Mouse (Mus musculus): ENCODE measurements around the gene Nup54.
A peak's percentile ranks its signal among the peaks of the same experiment; 100 is the strongest.

The Nup54 gene

DNA sequence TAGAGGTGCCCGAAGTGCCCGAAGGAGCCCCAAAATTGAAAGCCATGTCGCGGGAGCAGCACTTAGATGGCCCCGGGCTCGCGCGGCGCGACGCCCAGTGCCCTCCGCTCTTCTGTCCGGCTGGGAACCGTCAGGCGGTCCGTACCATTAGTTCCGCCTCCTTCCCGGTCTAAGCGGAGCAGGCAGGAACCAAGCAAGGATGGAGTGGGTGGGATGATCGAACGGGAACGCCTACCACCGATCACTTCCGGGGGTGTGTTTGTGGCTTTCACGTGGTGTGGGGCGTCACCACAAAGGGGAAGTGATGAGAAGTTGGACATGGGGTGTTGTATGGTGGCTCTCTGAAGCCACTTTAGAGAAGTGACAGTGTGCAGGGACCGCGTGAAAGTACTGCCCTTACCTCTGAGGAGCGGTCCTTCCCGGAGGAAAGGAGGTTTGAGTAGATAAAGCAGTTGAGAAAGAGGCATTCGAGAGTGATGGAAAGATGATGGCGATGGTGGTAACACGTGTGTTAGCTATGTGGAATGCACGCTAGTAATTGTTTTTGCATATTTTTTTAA is at the start of gene Nup54:
TSS of gene Nup54 (minus strand) at position 195 of the 560 bp plus-strand sequence.
- peak; percentile 92 for DNase-seq

DNA sequence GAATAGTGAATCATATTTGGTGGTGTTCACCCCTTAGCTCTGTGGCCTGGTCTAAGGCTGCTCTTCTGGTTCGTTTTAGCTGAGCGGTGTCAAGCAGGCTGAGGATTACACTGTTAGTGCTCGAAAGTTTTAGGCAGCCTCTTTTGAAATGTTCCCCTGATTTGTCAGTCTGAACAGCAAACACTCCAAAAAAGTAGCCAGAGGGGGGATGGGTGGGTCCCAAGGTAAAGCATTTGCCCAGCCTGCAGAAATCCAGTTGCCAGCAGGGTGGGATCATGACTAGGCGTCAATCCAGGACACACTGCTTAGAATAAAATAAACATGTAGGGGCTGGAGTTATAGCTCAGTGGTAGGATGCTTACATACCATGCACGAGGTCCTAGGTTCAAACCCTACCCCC is 37.8 kb upstream of the Nup54 start:
- no peak for DNase-seq

- no peak for DNase-seq
Observed at GRCm38 (mm10) chr5:92471531-92471930, 36.5 kb upstream of the Nup54 start.

DNA sequence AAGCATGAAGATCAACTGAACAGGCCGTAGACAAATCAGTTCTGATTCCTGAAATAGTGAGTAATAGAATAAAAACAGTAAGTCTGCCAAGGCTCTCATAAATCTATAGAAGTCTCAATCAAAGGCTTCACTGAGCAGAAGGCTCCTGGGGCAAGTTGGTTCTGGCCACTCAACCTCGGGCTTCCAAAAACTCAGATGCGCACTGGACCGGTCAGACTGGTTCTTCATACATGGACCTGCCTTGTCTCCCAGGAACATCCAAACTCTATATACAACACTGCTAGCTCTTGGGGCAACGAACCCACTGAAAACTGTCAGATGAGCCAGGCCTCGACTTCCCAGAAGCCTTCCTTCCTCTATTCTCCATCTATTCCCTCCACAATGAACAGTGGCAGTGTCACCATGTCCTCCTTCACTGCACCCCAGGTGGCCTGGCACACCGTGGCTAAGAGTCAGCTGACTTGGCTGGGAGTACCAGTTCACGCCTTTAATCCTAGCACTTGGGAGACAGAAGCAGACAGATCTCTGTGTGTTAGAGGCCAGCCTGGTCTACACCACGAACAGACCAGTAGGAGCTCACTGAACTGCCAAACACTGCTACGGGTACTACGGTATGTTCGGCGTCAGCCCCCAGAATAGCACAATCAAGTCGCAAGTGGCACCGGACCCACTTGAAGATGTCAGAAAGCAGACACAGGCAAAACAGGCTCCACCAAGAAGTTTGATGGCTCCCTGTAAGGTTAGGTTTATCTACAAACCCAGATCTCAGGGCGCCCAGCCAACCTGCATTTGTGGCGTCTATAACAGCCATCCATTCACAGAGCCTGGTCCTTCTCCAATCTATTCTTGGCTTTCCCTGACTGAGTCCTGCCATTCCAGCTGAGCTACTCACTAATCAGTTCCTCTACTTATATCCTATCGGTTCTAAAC is 34.4 kb upstream of the Nup54 start:
- no peak for DNase-seq

DNA sequence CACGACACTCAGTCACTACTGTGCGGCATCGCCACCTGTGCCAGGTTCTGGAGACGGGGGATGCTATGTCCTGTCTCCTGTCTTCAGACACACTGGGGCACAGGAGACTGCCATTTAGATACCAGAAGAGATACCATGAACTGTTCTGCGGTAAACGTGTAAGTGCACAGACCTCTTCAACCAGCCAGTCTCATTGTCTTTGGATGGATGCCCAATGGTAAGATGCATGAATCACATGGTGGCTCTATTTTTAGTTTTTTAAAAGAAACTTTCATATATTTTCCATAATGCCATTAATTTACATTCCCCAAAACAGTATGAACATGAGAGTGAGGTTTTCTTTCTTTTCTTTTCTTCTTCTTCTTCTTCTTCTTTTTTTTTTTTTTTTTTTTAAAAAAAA is 33.2 kb upstream of the Nup54 start:
- DNase-seq = no peak

DNA sequence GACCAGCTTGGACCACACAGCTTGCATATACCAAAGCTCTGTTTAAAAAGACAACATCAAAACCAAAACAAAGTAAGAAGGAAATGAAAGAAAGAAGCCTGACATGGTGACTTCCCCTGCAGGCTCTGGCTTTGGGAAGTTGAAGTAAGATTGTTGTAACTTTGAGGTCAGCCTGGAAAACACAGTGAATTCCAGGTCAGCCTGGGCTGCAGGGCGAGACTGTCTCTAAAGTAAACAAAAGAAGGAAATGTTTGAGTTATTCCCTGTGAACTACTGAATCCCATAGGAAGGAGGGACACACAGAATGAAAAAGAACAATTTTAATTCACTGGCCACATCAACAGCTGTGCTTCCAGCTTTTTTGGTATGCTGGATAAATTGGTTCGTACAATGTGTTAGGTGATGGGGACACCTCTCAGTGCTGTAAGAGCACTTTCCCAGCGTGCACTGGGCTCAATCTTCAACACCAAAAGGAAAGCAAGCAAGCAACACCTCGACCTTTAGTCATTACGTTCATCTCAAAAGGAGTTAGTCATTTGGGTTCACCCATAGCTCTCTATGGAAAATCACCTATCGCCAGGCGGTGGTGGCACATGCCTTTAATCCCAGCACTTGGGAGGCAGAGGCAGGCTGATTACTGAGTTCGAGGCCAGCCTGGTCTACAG is 32.2 kb upstream of the Nup54 start:
- DNase-seq = no peak

DNA sequence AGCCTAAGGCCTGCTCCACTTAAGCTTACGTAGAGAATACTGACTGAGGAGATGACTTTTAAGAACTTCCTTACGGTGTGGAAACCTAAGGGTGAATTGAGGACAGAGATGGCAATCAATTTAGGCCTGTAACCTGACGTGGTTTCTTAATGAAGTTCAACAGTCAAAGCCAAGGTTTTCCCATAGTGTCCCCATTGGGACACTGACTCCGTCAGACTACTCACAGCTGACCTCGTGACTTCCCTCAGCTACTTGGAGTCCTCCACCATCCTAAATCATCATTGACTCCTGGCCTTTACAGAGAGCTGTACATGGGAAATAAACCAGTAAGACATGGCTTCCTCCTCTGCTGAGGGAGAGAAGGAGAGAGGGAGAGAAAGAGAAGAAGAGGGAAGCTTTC is 30.5 kb upstream of the Nup54 start:
- DNase-seq = no peak

DNA sequence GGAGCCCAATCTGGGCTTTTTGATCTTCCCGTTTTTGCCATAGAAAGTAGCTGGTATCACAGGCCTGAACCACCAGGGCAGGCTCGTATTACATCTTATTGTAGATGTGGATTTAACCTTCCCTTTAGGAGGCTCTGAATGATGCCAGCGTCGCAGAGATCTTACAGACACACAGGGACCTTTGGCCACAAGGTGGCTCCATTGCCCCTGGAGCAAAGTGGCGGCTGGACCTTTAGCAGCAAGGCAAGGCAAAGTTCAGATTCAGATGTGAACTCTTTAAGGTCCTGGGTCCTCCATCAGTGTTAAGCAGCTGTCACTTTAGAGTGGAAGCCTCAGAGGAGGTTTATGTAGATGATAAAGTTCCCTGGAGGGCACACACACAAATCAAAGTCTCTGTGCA is 26.3 kb upstream of the Nup54 start:
- DNase-seq = peak; percentile 81

- DNase-seq = no peak
Observed at GRCm38 (mm10) chr5:92458726-92459125, 23.7 kb upstream of the Nup54 start.

DNA sequence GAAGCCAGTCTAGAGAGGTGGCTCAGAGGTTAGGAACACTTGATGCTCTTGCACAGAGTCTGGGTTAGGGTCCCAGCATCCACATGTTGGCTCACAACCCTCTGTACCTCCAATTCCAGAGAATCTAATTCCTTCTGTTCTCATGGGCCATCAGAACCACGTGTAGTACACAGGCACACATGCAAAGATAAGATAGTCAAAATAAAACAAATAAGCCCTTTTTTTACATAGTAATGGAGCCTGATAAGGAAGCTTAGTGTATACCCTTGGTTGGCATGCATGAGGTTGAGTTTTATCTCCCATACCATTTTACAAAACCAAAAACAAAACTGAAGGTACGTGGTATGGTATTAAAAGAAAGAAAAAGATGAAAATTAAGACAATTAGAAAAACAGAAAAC is 22.4 kb upstream of the Nup54 start:
- no peak for DNase-seq

DNA sequence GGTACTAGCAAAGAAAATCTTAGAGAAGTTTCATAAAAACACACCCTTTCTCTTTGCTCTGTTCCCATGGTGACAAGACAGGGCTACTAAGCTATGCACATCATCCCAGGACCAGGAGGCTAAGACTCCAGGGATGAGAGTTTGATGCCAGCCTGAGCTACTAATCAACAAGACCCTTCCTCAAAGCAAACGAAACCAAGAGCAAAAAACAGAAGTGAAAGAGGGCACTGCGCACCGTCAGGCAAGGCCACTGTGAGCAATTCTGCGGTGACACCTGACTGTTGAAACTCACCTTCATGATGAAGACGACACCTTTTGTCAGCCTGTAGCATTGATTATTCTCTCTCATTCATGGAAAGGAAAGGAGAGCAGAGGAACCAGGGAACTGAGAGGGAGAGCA is 17.9 kb upstream of the Nup54 start:
- DNase-seq = no peak

DNA sequence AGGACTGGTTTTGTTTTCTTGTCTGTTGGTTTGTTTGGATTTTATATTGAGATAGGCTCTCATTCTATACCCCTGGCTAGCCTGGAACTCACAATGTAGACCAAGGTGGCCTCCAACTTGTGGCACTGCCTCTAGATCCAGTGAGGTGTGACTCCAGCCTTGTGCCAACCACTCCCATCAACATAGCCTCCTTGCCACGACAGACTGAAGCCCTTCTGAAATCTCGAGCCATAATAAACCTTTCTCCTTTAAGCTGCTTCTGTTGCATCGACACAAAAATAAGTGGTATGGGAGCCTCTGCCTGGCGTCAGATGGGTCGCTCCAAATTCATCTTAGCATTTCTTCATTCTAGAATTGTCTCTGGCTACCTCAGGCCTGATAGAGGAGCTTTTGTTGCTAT is 11.7 kb upstream of the Nup54 start:
- no peak for DNase-seq

GRCm38 (mm10) chr5:92445016-92445415 is 10.0 kb upstream of the Nup54 start:
- no peak for DNase-seq

- DNase-seq = no peak
Observed at GRCm38 (mm10) chr5:92442914-92443313, 7.9 kb upstream of the Nup54 start.

- no peak for DNase-seq
Observed at GRCm38 (mm10) chr5:92441494-92441893, 6.5 kb upstream of the Nup54 start.

GRCm38 (mm10) chr5:92438540-92438939 is 3.5 kb upstream of the Nup54 start:
- DNase-seq = no peak

DNA sequence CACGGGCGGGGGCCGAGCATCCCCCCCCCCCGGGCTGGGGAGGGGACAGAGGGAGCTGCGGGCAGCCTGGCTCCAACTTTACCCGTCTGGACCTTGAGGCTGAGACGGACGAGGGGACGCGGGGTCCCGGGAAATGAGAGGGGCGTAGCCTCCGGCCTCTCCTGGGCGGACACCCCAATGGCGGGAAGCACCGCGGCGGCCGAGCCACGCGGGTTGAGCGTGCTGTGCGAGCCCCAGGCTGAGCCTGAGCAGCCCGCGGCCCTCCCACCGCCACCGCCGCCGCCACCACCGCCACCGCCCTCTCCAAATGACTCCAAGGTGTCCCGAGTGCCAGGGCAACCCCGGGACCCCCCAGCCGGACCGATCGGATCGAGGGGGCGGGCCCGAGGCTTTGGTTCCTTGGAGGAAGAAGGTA is 441 bp downstream of the Nup54 start:
- no peak for DNase-seq

DNA sequence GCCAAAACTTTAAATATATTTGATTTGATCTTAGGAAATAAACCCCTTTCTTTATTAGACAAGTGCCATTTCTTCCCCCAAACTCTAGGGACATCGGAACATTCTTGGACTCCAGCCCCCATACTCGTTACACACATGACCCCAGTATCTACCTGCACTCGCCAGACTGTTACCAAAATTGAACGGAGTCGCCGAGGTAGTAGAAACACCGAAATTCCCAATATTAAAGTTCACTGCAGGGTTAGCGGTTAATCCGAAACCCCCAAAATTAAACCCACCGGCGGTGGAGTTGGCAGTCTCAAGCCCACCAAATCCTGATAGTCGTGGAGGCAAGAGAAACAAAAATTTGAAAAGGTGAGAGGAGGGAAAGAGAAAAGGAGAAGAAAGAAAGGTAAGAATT is 949 bp downstream of the Nup54 start:
- DNase-seq = no peak

DNA sequence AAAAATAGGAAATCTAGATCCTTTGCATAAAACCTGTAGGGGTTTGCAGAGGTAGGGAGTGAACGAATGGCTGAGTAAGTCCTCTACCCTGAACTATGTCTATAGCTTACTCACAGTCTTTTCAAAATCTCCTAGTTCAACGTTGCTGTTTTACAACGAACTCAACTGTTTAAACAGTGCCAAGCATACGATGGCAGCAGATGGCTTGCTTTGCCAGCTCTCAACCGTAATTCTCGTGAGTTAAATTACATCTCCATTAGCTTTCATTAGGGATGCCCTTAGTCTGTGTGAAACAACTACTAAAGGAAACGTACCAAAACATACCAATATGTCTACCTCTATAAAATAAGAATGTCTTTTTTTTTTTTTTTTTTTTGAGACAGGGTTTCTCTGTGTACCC is 3.4 kb downstream of the Nup54 start:
- no peak for DNase-seq

GRCm38 (mm10) chr5:92430723-92431122 is 4.3 kb downstream of the Nup54 start:
- no peak for DNase-seq

DNA sequence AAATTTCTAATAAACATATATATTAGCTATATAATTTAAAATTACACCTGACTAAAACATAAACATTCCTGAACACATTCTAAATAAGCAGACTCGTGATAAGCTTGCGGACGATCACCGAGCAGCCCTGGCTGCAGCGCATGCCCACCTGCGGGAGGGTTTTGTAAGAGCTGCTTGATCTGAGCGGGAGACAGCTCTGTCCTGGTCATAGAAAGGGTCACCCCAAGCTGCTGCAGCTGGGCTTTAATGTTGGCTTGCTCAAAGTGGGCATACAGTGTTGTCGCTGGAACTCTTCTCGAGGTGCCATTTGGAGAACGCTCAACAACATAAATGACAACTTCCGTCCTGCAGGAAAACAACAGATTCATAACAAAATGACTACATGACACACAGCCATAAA is 10.9 kb downstream of the Nup54 start:
- DNase-seq = no peak

GRCm38 (mm10) chr5:92413982-92414375 is 21.0 kb downstream of the Nup54 start:
- no peak for DNase-seq

DNA sequence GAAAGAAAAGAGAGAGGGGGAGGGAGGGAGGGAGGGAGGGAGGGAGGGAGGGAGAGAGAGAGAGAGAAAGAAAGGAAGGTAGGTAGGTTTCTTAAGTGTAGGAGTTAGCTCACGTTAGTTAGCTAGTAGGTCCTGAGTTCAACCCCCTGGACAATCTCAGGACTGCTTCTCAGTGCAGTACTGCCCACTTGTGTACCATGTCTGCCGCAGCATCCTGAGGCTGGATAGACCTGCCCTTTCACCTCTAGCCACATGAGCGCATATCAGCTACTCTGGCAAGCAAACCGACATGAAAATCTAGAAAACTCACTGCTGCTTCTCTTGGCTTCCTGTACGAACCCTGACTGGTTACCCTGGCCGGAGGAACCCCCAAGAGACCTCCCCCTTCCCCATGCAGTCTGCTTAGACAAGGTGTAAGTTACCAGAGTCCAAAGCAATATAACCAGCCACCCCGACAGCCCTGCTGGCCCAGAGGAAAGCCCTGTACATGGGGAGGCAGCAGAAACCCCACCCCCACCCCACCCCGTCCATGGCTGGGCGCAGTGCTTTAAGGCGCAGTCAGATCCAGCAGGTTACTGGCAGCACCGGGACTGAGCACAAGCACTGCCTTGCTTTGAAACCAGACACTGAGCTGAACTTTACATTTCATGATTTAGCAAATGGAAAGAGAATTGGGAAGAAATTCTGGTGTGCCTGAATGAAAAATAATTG is 21.6 kb downstream of the Nup54 start:
- no peak for DNase-seq
